Mouse (Mus musculus) layer of hippocampus, adult 9-10 months (tissue): Measurements from ENCODE around the gene B3gnt7.

Experiments used
- DNase-seq: peaks from one replicate; pipeline ENCODE4 v3.0.0; 2022; ENCODE audit warnings: low spot score

B3gnt7 gene

GRCm38 (mm10) chr1:86302532-86302931 is at the start of gene B3gnt7:
Gene B3gnt7 (plus strand): TSS chr1:86302832.
- DNase-seq: no peak

- no peak for DNase-seq
Measured at GRCm38 (mm10) chr1:86253410-86253809, 49.2 kb upstream of the B3gnt7 start.

- DNase-seq: no peak
Measured at GRCm38 (mm10) chr1:86256311-86256710, 46.3 kb upstream of the B3gnt7 start.

- no peak for DNase-seq
Measured at GRCm38 (mm10) chr1:86257228-86257627, 45.4 kb upstream of the B3gnt7 start.

- no peak for DNase-seq
Measured at GRCm38 (mm10) chr1:86258171-86258824, 44.3 kb upstream of the B3gnt7 start.

GRCm38 (mm10) chr1:86263564-86264339 is 38.9 kb upstream of the B3gnt7 start:
- DNase-seq: no peak

- DNase-seq: no peak
Measured at GRCm38 (mm10) chr1:86265060-86265459, 37.6 kb upstream of the B3gnt7 start.

GRCm38 (mm10) chr1:86268492-86269189 is 34.0 kb upstream of the B3gnt7 start:
- DNase-seq: no peak

- DNase-seq: no peak
Measured at GRCm38 (mm10) chr1:86269190-86269508, 33.5 kb upstream of the B3gnt7 start.

GRCm38 (mm10) chr1:86271707-86272106 is 30.9 kb upstream of the B3gnt7 start:
- no peak for DNase-seq

- DNase-seq: no peak
Measured at GRCm38 (mm10) chr1:86277055-86277454, 25.6 kb upstream of the B3gnt7 start.

- no peak for DNase-seq
Measured at GRCm38 (mm10) chr1:86281781-86282536, 20.7 kb upstream of the B3gnt7 start.

- no peak for DNase-seq
Measured at GRCm38 (mm10) chr1:86284101-86284500, 18.5 kb upstream of the B3gnt7 start.

GRCm38 (mm10) chr1:86285295-86285694 is 17.3 kb upstream of the B3gnt7 start:
- DNase-seq: no peak

- no peak for DNase-seq
Measured at GRCm38 (mm10) chr1:86287473-86287872, 15.2 kb upstream of the B3gnt7 start.

- DNase-seq: no peak
Measured at GRCm38 (mm10) chr1:86290452-86290851, 12.2 kb upstream of the B3gnt7 start.

- no peak for DNase-seq
Measured at GRCm38 (mm10) chr1:86293091-86293490, 9.5 kb upstream of the B3gnt7 start.

- DNase-seq: no peak
Measured at GRCm38 (mm10) chr1:86293868-86294267, 8.8 kb upstream of the B3gnt7 start.

- DNase-seq: no peak
Measured at GRCm38 (mm10) chr1:86294472-86294871, 8.2 kb upstream of the B3gnt7 start.

GRCm38 (mm10) chr1:86300093-86300492 is 2.5 kb upstream of the B3gnt7 start:
- DNase-seq: no peak

- no peak for DNase-seq
Measured at GRCm38 (mm10) chr1:86300731-86301130, 1.9 kb upstream of the B3gnt7 start.
